Mouse (Mus musculus) midbrain, embryonic 15.5 days (tissue): ENCODE data around the gene Ipo8. TPM values are rescaled to one million over a fixed set of nuclear protein-coding genes. Genes with fewer than 3 reads are reported as not detected.

ENCODE experiments used
- ATAC-seq: fragments of 200-750 bp; cut with Nextera tagmentation; replicated peaks from 2 replicates; pipeline ENCODE4 v1.8.0; 2017; ENCODE audit warnings: moderate TSS enrichment
- H3K27ac ChIP-seq: fragments of 300-500 bp; sonication (generic); 2 replicates; pipeline ENCODE4 v1.5.1; 2015; ENCODE audit warnings: mild to moderate bottlenecking, inconsistent platforms
- H3K27me3 ChIP-seq: fragments of 300-500 bp; sonication (generic); replicated peaks from 2 replicates; pipeline ENCODE4 v1.6.1; 2015; ENCODE audit warnings: inconsistent platforms
- H3K36me3 ChIP-seq: fragments of 300-500 bp; sonication (generic); replicated peaks from 2 replicates; pipeline ENCODE4 v1.6.1; 2015; ENCODE audit warnings: inconsistent platforms
- H3K4me1 ChIP-seq: fragments of 300-500 bp; sonication (generic); 2 replicates; pipeline ENCODE4 v1.6.1; 2015; ENCODE audit warnings: inconsistent platforms
- H3K4me2 ChIP-seq: fragments of 300-500 bp; sonication (generic); 2 replicates; pipeline ENCODE4 v1.6.1; 2015; ENCODE audit warnings: inconsistent platforms, mild to moderate bottlenecking, moderate library complexity
- H3K4me3 ChIP-seq: fragments of 300-500 bp; sonication (generic); 2 replicates; pipeline ENCODE4 v1.5.1; 2015; ENCODE audit warnings: mild to moderate bottlenecking, inconsistent platforms
- H3K9ac ChIP-seq: fragments of 300-500 bp; sonication (generic); 2 replicates; pipeline ENCODE4 v1.6.1; 2015; ENCODE audit warnings: mild to moderate bottlenecking, inconsistent platforms
- H3K9me3 ChIP-seq: fragments of 300-500 bp; sonication (generic); 2 replicates; pipeline ENCODE4 v1.6.1; 2016; ENCODE audit warnings: inconsistent platforms
- WGBS: fragments of 180-500 bp; shearing (Covaris S2); methylation state at CpG from one replicate; pipeline ENCODE4 v1.1.7; 2015; ENCODE audit warnings: mixed read lengths; 5-methylcytosine and 5-hydroxymethylcytosine counted together
- polyA plus RNA-seq: library from polyadenylated mRNA; unstranded; fragments of >200 nt; fragmentation: Nextera tagmentation; extraction: Ambion mirVana; gene quantifications from 2 replicates; pipeline ENCODE4 v1.2.1, GENCODE M21; 2015

Gene Ipo8
- polyA plus RNA-seq, result 17.7 and 18.3 TPM in 2 replicates

DNA sequence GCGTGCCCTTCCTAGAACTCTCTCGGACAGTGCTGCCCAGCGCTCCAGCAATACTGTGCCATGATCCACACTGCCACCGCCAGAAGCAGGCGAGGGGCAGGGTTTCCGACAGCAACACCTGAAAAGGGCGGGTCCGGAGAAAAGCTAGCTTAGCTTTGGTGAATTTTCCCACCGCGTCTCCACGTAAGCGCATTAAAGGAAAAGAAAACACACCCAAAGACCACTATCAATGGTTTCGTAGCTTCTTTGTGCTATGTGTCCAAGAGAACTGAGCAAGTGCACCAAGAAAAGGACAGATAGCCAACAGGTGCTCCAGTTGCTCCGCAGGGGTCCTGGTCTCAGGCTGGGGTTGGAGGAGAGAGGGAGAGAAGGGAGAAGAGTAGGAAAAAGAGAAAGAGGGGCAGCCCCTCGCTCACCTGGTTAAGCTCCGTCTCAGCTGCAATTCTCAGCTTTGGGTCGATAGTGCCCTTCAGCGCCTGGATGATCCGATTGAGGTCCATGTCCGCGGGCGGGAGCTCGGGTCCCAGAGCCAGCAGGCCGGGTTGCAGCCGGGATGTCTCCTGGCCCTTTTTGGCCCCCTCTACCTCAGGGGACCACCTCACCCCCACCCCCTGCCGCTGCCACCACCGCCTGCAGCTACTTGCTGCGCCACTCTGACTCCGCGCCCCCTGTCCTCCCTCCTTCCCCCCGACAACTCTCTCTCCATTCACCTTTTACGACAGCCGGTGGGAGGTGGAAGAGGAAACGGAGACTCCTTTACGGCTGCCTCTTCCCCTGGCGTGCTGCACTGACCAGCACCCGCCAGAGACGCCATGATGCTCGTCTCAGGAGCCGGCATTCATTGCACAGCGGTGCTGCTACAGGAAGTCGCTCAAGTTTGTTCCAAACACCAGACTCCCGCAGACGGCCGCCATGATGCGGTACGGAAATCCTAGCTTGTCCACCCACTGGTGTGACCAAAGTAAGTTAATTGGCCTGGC, at the start of gene Ipo8:
Ipo8 (minus strand) TSS at position 720 of the 980 bp plus-strand sequence.
- peak within 1 kb of the TSS; percentile 78 for H3K4me3 ChIP-seq
- H3K27ac ChIP-seq, result peak within 1 kb of the TSS; percentile 63
- WGBS, result under 1% methylated on average over 47 of the region's 47 CpGs
- no peaks in the 10 kb centered on the region for H3K36me3 ChIP-seq
- H3K4me2 ChIP-seq, result peak within 1 kb of the TSS; percentile 89
- H3K9ac ChIP-seq, result peak within 1 kb of the TSS; percentile 63
- no peaks in the 10 kb centered on the region for H3K27me3 ChIP-seq
- peaks cover 16% of the 10 kb centered on the region for H3K4me1 ChIP-seq
- no peaks in the 10 kb centered on the region for H3K9me3 ChIP-seq
- ATAC-seq, result peak; percentile 99

DNA sequence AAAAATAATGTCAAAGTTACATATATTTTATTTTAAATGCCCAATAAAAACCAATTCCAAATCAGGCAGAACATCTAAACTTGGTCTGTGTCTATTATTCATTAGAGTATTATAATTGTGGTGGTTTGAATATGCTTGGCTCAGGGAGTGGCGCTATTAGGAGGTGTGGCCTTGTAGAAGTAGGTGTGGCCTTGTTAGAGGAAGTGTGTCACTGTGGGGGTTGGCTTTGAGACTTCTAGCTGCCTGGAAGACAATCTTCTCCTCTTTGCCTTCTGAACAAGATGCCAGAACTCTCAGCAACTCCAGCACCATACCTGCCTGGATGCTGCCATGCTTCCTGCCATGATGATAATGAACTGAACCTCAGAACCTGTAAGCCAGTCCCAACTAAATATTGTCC, 42.6 kb upstream of the Ipo8 start:
- Histone ChIP-seq H3K9me3 (no peaks in the 10 kb centered on the region), H3K4me3 (no peak overlapping the region), H3K27ac (no peak overlapping the region), H3K4me2 (no peak overlapping the region), H3K4me1 (no peaks in the 10 kb centered on the region), H3K9ac (no peak overlapping the region), H3K27me3 (no peaks in the 10 kb centered on the region), H3K36me3 (no peaks in the 10 kb centered on the region)
- ATAC-seq, result no peak
- 87% methylated on average over 1 of the region's 1 CpGs for WGBS

DNA sequence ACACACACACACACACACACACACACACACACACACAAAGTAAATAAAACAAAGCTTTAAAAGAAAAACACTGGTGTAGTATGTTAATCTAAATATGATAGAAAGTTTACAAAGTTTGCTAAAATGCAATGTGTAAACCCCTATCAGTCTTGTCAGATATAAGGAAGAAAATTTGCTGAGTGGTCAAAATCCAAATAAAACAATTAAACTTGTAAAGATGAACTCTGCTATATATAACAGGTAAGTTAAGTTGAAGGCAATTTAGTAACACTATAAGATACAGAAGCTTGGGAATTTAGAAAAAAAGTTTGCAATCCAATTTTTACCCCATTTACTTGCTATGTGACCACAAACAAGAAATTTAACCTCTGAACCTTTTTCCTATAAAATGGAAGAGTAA, 14.4 kb upstream of the Ipo8 start:
- H3K27me3 ChIP-seq, result no peaks in the 10 kb centered on the region
- H3K36me3 ChIP-seq, result no peaks in the 10 kb centered on the region
- no peaks in the 10 kb centered on the region for H3K4me1 ChIP-seq
- ATAC-seq, result no peak
- no peak overlapping the region for H3K4me2 ChIP-seq
- no peak overlapping the region for H3K9ac ChIP-seq
- H3K4me3 ChIP-seq, result no peak overlapping the region
- H3K9me3 ChIP-seq, result no peaks in the 10 kb centered on the region
- H3K27ac ChIP-seq, result no peak overlapping the region

DNA sequence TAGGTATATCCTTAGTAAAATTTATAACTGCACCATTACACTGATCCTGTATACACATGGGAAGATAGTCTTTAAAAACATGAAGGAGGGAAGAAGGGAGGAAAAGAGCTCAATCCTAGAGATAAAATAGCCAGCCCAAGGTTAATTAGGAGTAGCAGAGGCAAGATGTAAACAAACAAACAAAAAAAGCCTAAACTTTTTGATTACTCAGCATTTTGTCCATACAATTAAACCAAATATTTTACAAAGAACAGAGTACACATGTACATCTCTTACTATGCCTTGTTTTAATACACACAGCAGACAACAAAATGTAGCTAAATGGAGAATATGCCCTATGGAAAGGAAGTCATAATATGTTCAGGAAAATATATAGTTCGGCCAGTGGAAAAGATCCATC, 10.5 kb upstream of the Ipo8 start:
- Histone ChIP-seq H3K9me3 (no peaks in the 10 kb centered on the region), H3K27ac (no peak overlapping the region), H3K36me3 (no peaks in the 10 kb centered on the region), H3K4me3 (no peak overlapping the region), H3K4me2 (no peak overlapping the region), H3K9ac (no peak overlapping the region), H3K4me1 (no peaks in the 10 kb centered on the region), H3K27me3 (no peaks in the 10 kb centered on the region)
- no peak for ATAC-seq
- WGBS, result 95% methylated on average over 1 of the region's 1 CpGs

DNA sequence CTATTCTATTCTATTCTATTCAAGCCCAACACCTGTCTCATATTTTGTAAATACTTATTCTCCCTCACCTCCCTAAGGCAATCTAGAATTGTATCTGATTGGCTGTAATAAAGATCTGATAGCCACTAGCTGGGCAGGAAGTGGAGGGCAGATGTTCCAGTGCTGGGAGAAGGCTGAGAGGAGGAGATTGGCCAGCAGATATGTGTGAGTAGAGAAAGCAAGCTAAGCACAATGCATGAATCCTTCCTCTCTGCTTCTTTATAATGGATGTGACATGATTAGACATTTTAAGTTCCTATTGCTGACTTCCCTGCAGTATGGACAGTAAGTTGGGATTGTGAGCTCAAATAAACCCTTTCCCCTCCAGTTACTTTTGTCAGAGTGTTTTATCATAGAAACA, 7.2 kb upstream of the Ipo8 start:
- Histone ChIP-seq H3K27me3 (no peaks in the 10 kb centered on the region), H3K36me3 (no peaks in the 10 kb centered on the region), H3K9ac (no peak overlapping the region), H3K4me3 (no peak overlapping the region), H3K9me3 (no peaks in the 10 kb centered on the region), H3K4me2 (no peak overlapping the region), H3K4me1 (no peaks in the 10 kb centered on the region), H3K27ac (no peak overlapping the region)
- ATAC-seq, result no peak

DNA sequence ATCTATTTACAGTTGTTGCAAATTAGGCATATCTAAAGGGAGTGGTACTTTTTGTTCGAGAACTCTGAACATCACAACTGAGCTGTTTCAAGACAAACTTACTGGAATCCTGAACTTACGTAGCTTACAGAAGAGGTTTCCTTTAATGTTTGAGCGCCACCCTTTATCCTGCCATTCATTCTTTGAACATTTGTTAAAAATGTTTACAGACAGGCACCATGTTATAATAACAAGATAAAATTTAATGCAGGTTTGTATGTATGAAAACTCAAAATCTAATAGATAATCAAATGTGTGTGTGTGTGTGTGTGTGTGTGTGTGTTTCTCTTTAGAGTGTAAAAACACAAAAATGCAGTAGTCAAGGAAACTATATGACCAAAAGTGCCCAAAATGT, 458 bp upstream of the Ipo8 start:
- Histone ChIP-seq H3K36me3 (no peaks in the 10 kb centered on the region), H3K27me3 (no peaks in the 10 kb centered on the region), H3K4me2 (peak overlapping the region; percentile 89), H3K27ac (no peak overlapping the region), H3K4me3 (peak overlapping the region; percentile 78), H3K9me3 (no peaks in the 10 kb centered on the region), H3K4me1 (peaks cover 16% of the 10 kb centered on the region), H3K9ac (no peak overlapping the region)
- no peak for ATAC-seq
- WGBS, result 27% methylated on average over 3 of the region's 3 CpGs

DNA sequence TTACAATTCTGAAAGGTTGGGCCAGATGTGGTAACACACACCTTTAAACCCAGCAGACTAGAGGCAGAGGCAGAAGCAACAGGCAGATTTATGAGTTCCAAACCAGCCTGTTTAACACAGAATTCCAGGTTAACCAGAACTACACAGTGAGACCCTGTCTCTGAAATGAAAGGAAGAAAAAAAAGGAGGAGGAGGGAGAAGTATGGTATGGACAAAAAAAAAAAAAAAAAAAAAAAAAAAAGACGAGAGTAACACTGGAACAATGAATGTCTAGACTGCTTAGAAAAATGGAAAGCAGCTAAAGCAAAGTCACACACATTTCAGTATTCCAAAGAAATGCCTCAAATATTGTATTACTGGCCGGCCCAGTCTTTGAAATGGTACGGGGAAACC, 916 bp downstream of the Ipo8 start:
- Histone ChIP-seq H3K9ac (peak overlapping the region; percentile 63), H3K9me3 (no peaks in the 10 kb centered on the region), H3K27me3 (no peaks in the 10 kb centered on the region), H3K4me3 (peak overlapping the region; percentile 78), H3K36me3 (no peaks in the 10 kb centered on the region), H3K4me1 (peaks cover 16% of the 10 kb centered on the region), H3K4me2 (peak overlapping the region; percentile 89), H3K27ac (peak overlapping the region; percentile 63; the same call in 1 of the 2 replicates)
- ATAC-seq, result no peak
- under 1% methylated on average over 3 of the region's 3 CpGs for WGBS

DNA sequence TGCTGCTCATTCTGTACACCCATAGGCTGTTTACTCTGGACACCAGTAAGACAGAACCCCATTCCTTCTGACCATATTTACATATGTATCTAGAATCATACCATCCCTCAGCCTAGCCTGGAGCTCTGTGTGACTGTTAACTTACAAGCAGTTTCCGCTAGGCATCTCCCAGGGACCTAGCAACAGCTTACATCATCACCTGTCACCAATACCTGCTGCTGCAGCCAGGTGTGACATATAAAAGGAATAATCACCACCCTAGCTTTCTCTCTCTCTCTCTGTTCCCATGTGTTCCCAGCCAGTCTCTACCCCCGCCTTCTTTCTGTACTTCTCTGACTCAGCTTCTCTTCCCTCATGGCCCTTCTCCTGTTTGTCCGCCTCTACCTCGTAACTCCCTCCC, 5.1 kb downstream of the Ipo8 start:
- Histone ChIP-seq H3K4me2 (no peak overlapping the region), H3K36me3 (peaks cover 4% of the 10 kb centered on the region; the same call in 1 of the 2 replicates), H3K4me1 (peaks cover 11% of the 10 kb centered on the region), H3K27ac (no peak overlapping the region), H3K4me3 (no peak overlapping the region), H3K9ac (no peak overlapping the region), H3K9me3 (no peaks in the 10 kb centered on the region), H3K27me3 (no peaks in the 10 kb centered on the region)
- no peak for ATAC-seq
- 93% methylated on average over 4 of the region's 4 CpGs for WGBS

DNA sequence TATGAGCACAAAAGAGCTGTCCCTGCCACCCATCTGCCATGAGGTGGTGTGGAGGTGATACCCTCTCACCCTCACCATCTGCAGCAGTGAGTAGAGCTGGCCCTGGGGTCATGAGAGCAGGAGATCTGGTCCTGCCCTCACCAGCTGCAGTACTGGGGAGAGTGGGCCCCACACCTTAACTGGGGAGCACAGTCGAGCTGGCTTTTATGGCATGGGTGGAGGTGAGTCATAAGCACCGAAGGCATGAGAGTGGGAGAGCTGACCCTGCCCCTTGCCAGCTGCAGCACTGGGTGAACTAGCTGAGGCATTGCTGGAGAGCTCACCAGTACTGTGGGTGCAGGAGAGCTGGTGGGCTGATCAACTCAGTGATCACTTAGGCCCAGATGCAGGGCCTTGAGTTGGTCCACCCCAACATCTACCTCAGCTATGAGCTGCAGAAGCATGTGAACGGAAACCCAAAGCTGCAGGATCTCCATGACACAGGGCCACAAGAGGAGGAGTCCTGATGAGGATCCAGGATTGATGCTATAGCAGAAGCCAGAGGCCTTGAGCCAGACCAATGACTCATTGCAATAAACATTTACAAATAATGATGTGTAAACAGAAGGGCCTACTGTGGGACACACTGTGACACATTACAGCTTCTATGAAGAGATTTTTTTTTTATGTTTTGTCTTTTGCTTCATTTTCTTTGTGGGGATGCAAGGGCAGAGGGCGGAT, 12.5 kb downstream of the Ipo8 start:
- ATAC-seq, result no peak

DNA sequence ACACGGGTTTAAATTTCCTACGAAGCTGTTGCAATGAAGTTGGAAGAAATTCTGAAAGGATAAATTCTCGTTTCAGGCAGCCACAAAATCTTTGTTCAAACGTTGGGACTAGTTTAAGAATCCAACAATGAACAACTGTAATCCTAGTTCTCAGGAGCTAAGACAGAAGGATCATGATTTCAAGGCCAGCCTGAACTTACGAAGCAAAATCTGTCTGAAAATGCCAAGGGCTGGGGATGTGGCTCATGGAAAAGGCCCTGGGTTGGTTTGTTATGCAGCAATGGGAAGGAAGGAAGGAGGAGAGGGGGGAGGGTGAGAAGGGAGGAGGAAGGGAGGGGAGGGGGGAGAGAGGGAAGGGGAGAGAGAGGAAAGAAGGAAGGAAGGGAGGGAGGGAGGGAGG, 14.5 kb downstream of the Ipo8 start:
- no peaks in the 10 kb centered on the region for H3K4me1 ChIP-seq
- H3K9ac ChIP-seq, result no peak overlapping the region
- no peak overlapping the region for H3K4me3 ChIP-seq
- H3K4me2 ChIP-seq, result no peak overlapping the region
- no peak for ATAC-seq
- no peaks in the 10 kb centered on the region for H3K27me3 ChIP-seq
- no peak overlapping the region for H3K27ac ChIP-seq
- H3K9me3 ChIP-seq, result no peaks in the 10 kb centered on the region
- 79% methylated on average over 5 of the region's 5 CpGs for WGBS
- H3K36me3 ChIP-seq, result peaks cover 32% of the 10 kb centered on the region

More for the DNA sequence above, 12.5 kb downstream of the Ipo8 start:
- Histone ChIP-seq H3K4me1 (no peaks in the 10 kb centered on the region), H3K9ac (no peak overlapping the region), H3K4me2 (no peak overlapping the region), H3K36me3 (peaks cover 26% of the 10 kb centered on the region), H3K27me3 (no peaks in the 10 kb centered on the region), H3K9me3 (no peaks in the 10 kb centered on the region), H3K4me3 (no peak overlapping the region), H3K27ac (no peak overlapping the region)
- WGBS, result 99% methylated on average over 4 of the region's 4 CpGs

DNA sequence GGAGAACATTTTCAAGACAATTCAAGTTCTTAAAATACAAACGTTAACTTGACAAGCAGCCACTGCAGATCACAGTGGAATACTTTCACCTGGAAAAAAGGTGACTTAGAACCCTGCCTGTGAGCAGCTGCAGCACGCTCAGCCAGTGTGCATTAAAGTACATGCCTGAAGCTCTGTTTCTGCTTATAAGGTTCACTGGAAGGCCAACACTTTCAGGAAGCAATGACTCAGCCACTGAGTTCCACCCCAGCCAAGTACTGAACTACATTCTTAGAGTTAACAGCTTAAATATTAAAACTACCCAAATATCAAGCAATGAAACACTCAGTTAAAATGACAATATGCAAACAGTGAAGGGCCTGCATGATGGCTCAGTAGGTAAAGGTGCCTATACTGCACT, 20.1 kb downstream of the Ipo8 start:
- Histone ChIP-seq H3K4me3 (no peak overlapping the region), H3K9me3 (no peaks in the 10 kb centered on the region), H3K4me2 (no peak overlapping the region), H3K9ac (no peak overlapping the region), H3K27me3 (no peaks in the 10 kb centered on the region), H3K36me3 (peaks cover 34% of the 10 kb centered on the region), H3K27ac (no peak overlapping the region), H3K4me1 (no peaks in the 10 kb centered on the region)
- WGBS, result 93% methylated on average over 2 of the region's 2 CpGs
- ATAC-seq, result no peak

DNA sequence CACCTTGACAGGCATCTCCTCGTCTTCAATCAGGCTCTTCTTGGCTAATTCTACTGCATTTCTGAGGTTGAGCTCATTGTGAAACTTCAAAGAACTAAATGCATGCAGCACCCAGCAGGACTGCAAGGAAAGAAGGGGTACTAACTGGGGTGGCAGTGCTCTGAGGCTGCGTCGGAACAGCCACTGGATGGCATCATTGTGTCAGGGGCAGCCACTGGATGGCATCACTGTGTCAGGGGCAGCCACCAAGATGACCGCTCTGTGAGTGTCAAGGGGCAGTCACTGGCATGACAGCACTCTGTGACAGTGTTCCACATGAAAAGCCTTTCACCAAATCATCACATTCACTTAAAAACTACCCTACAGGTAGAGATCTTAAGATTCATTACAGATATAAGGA, 31.5 kb downstream of the Ipo8 start:
- Histone ChIP-seq H3K27ac (no peak overlapping the region), H3K4me1 (no peaks in the 10 kb centered on the region), H3K9ac (no peak overlapping the region), H3K36me3 (peaks cover 33% of the 10 kb centered on the region), H3K4me3 (no peak overlapping the region), H3K4me2 (no peak overlapping the region), H3K9me3 (no peaks in the 10 kb centered on the region), H3K27me3 (no peaks in the 10 kb centered on the region)
- 81% methylated on average over 4 of the region's 4 CpGs for WGBS
- no peak for ATAC-seq
